16 mouse cellular contexts compared by ENCODE assay signal in genomic region chr15:88870418-88871185, GRCm38 (mm10). TPM values are rescaled to one million over a fixed set of nuclear protein-coding genes. Genes with fewer than 3 reads are reported as not detected.
DNase-seq lines count a peak whose midpoint lies in the region; ATAC-seq lines count a peak whose summit lies in the region.
"Had no signal": no experiment of that assay in that cellular context is flagged by ENCODE, and none has a peak within 500 bp of the region (broad histone marks: within the 10 kb centered on the region; RNA-seq: fewer than 3 reads in every experiment).

No protein-coding gene starts in this region.

- H3K4me3 ChIP-seq in hindbrain, embryonic 14.5 days (replicated peaks; ENCODE audit: low read length) = no peak overlapping the region
- H3K4me3 ChIP-seq: left cerebral cortex, adult 2 months; neural tube, embryonic 15.5 days had no signal

- H3K9me3 ChIP-seq in hindbrain, embryonic 14.5 days (ENCODE audit: control insufficient read depth, low read length) = no peaks in the 10 kb centered on the region
- H3K9me3 ChIP-seq: G1E; neural tube, embryonic 15.5 days had no signal

- no peak overlapping the region for H3K9ac ChIP-seq in hindbrain, embryonic 14.5 days
- H3K9ac ChIP-seq: forebrain, postnatal 0 days; neural tube, embryonic 15.5 days had no signal

- ATAC-seq in hindbrain, embryonic 14.5 days (ENCODE audit: low FRiP score) = no peak
- ATAC-seq: forebrain, postnatal 0 days; intestine, postnatal 0 days had no signal

- 77% methylated on average over 5 of the region's 5 CpGs for WGBS in hindbrain, embryonic 14.5 days

- no peak overlapping the region for H3K4me2 ChIP-seq in hindbrain, embryonic 14.5 days (replicated peaks)
- H3K4me2 ChIP-seq: neural tube, embryonic 15.5 days had no signal

- no peak overlapping the region for H3K27ac ChIP-seq in hindbrain, embryonic 14.5 days
- H3K27ac ChIP-seq: left cerebral cortex, adult 2 months; macrophage; neural tube, embryonic 15.5 days had no signal

- H3K36me3 ChIP-seq in hindbrain, embryonic 14.5 days (replicated peaks; ENCODE audit: control insufficient read depth, insufficient read depth) = peaks cover 17% of the 10 kb centered on the region

- DNase-seq in gastrocnemius, postnatal 25 days = peak; percentile 5
- DNase-seq in gastrocnemius, adult 18-20 months (ENCODE audit: low spot score) = no peak
- DNase-seq in ovary, postnatal 36 days (ENCODE audit: low spot score) = peak; percentile 37
- no peak for DNase-seq in ovary, adult 18-20 months (ENCODE audit: low spot score)
- DNase-seq in kidney, postnatal 14 days = peak; percentile 83
- DNase-seq in thymus, postnatal 36 days = no peak
- DNase-seq in neural tube, embryonic 10.5 days (ENCODE audit: extremely low spot score, low spot score) = no peak
- no peak for DNase-seq in hindbrain, embryonic 14.5 days (ENCODE audit: low spot score)
- DNase-seq: forebrain, postnatal 0 days; right cerebral cortex, postnatal 14 days; thymus, postnatal 14 days had no signal

- H3K27me3 ChIP-seq in hindbrain, embryonic 14.5 days (ENCODE audit: control insufficient read depth, insufficient read depth, low read length) = no peaks in the 10 kb centered on the region

- H3K4me1 ChIP-seq in hindbrain, embryonic 14.5 days (replicated peaks; ENCODE audit: control insufficient read depth, insufficient read depth, low read length) = peaks cover under 1% of the 10 kb centered on the region; the same call in 1 of the 2 replicates

RNA-seq across cellular contexts. Expression of gene Pim3, which starts 8.6 kb away (rescaled TPM):
- total RNA-seq in gastrocnemius, postnatal 25 days (2021) = 10 to 100 TPM; 20.6 to 22.2 TPM
- 10 to 100 TPM; 24.1 to 37.3 TPM for total RNA-seq in gastrocnemius, adult 18-20 months (2021)
- polyA plus RNA-seq in hindbrain, embryonic 14.5 days (2014; fragmentation: Nextera tagmentation; extraction: Ambion mirVana) = 52.1 and 61.0 TPM in 2 replicates

RNA-seq across cellular contexts. Expression of gene Creld2, which starts 51.2 kb away (rescaled TPM):
- total RNA-seq in gastrocnemius, postnatal 25 days (2021) = 1 to 10 TPM; 9.8 to 9.9 TPM
- total RNA-seq in gastrocnemius, adult 18-20 months (2021) = 10 to 100 TPM in 1 of 2 experiments, 1 to 10 TPM in 1; 6.9 to 10.3 TPM
- polyA plus RNA-seq in hindbrain, embryonic 14.5 days (2014; fragmentation: Nextera tagmentation; extraction: Ambion mirVana) = 59.5 and 64.0 TPM in 2 replicates

RNA-seq across cellular contexts. Expression of gene Alg12, which starts 51.5 kb away (rescaled TPM):
- 1 to 10 TPM; 3.5 to 5.2 TPM for total RNA-seq in gastrocnemius, postnatal 25 days (2021)
- 1 to 10 TPM; 4.2 to 4.8 TPM for total RNA-seq in gastrocnemius, adult 18-20 months (2021)
- 9.0 and 10.0 TPM in 2 replicates for polyA plus RNA-seq in hindbrain, embryonic 14.5 days (2014; fragmentation: Nextera tagmentation; extraction: Ambion mirVana)

Comparison
In these comparisons a context has a peak if more than half of its experiments do, and no peak if none do; other contexts are left out.
1. DNase-seq: peak in gastrocnemius, postnatal 25 days (single experiment), ovary, postnatal 36 days (single experiment) and kidney, postnatal 14 days (single experiment); none in gastrocnemius, adult 18-20 months (single experiment), ovary, adult 18-20 months (single experiment), thymus, postnatal 36 days (0 of 2), neural tube, embryonic 10.5 days (single experiment) and hindbrain, embryonic 14.5 days (single experiment).